Mouse (Mus musculus) CD4-positive naive resting alpha-beta T cell, adult 76 days (primary cell): ENCODE data around the gene Cox7c. TPM values are rescaled to one million over a fixed set of nuclear protein-coding genes. Genes with fewer than 3 reads are reported as not detected.

ENCODE experiments used
- total RNA-seq: library from RNA; stranded (reverse); gene quantifications from one replicate; pipeline ENCODE4 v1.2.4, GENCODE M21; 2023

Gene Cox7c
- total RNA-seq = 135 TPM

GRCm38 (mm10) chr13:86046254-86046951 lies at the start of gene Cox7c:
TSS of gene Cox7c (minus strand) at chr13:86046904.

